Mouse (Mus musculus) liver, embryonic 12.5 days (tissue): Measurements from ENCODE around the gene Asb5. TPM values are rescaled to one million over a fixed set of nuclear protein-coding genes. Genes with fewer than 3 reads are reported as not detected.
"Not testable (repeated sequence)": the region's sequence is repeated elsewhere in the genome, so short reads cannot be mapped to it uniquely, and the experiment has no call there.

ENCODE experiments used
- ATAC-seq: fragments of 200-750 bp; cut with Nextera tagmentation; 2 replicates; pipeline ENCODE4 v1.8.0; 2017; ENCODE audit warnings: moderate number of reproducible peaks, mild to moderate bottlenecking, moderate library complexity
- H3K27ac ChIP-seq: fragments of 300-500 bp; sonication (generic); 2 replicates; pipeline ENCODE4 v1.5.1; 2016; ENCODE audit warnings: mild to moderate bottlenecking
- H3K27me3 ChIP-seq: fragments of 300-500 bp; sonication (generic); replicated peaks from 2 replicates; pipeline ENCODE4 v1.6.1; 2016; ENCODE audit warnings: mild to moderate bottlenecking, moderate library complexity
- H3K36me3 ChIP-seq: fragments of 300-500 bp; sonication (generic); 2 replicates; pipeline ENCODE4 v1.6.1; 2016; ENCODE audit warnings: mild to moderate bottlenecking, moderate library complexity
- H3K4me1 ChIP-seq: fragments of 300-500 bp; sonication (generic); 2 replicates; pipeline ENCODE4 v1.6.1; 2016
- H3K4me2 ChIP-seq: fragments of 300-500 bp; sonication (generic); 2 replicates; pipeline ENCODE4 v1.6.1; 2016; ENCODE audit warnings: mild to moderate bottlenecking, moderate library complexity
- H3K4me3 ChIP-seq: fragments of 300-500 bp; sonication (generic); 2 replicates; pipeline ENCODE4 v1.5.1; 2016; ENCODE audit warnings: mild to moderate bottlenecking, moderate library complexity
- H3K9ac ChIP-seq: fragments of 300-500 bp; sonication (generic); 2 replicates; pipeline ENCODE4 v1.6.1; 2016; ENCODE audit warnings: mild to moderate bottlenecking, moderate library complexity
- H3K9me3 ChIP-seq: fragments of 300-500 bp; sonication (generic); replicated peaks from 2 replicates; pipeline ENCODE4 v1.6.1; 2016; ENCODE audit warnings: mild to moderate bottlenecking, moderate library complexity
- WGBS: fragments of 180-500 bp; shearing (Covaris S2); methylation state at CpG from one replicate; pipeline ENCODE4 v1.1.7; 2016; ENCODE audit not compliant: insufficient replicate concordance; 5-methylcytosine and 5-hydroxymethylcytosine counted together
- polyA plus RNA-seq: library from polyadenylated mRNA; unstranded; fragments of >200 nt; fragmentation: Nextera tagmentation; extraction: Ambion mirVana; gene quantifications from 2 replicates; pipeline ENCODE4 v1.2.1, GENCODE M21; 2016

The Asb5 gene
- polyA plus RNA-seq, 1 experiment from 2014 or later, result 3.0 TPM

- Histone ChIP-seq H3K9me3 (no peaks in the 10 kb centered on the region), H3K4me1 (peaks cover 54% of the 10 kb centered on the region), H3K36me3 (no peaks in the 10 kb centered on the region), H3K4me3 (peak overlapping the region; percentile 46), H3K9ac (no peak overlapping the region), H3K27ac (no peak overlapping the region), H3K27me3 (no peaks in the 10 kb centered on the region), H3K4me2 (peak overlapping the region; percentile 58)
- WGBS, result 6% methylated on average over 7 of the region's 11 CpGs
- ATAC-seq, result no peak; the same call in 1 of the 2 replicates
Observed at GRCm38 (mm10) chr8:54508814-54509213, 20.6 kb upstream of the Asb5 start.

DNA sequence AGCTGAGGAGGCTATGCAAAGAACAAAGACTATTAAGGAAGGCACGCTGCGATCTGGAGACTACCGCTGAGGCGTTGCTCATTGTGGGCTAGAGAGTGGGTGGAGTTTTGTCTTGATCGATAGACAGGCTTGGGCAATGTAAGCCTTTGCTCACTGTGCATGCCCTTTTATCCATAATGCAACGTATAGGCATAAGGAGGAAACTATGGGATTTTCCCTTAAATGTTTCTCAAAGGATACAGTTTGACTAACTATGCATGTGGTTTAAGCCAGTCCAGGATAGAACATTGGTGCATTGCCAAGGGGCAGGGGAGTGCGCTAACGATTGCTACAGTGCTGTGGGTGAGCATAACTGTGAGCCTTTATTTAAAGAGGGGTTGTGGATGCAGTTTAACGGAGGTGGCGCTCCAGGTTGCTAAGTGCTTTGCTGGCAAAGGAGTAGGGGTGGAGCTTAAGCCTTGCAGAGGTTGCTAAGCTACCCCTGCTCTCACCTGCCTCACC lies 20.1 kb upstream of the Asb5 start:
- H3K4me2 ChIP-seq, result peak overlapping the region; percentile 58
- H3K9ac ChIP-seq, result no peak overlapping the region
- H3K36me3 ChIP-seq, result no peaks in the 10 kb centered on the region
- peak overlapping the region; percentile 46 for H3K4me3 ChIP-seq
- peak; percentile 61 for ATAC-seq
- no peaks in the 10 kb centered on the region for H3K9me3 ChIP-seq
- H3K4me1 ChIP-seq, result peaks cover 54% of the 10 kb centered on the region
- no peaks in the 10 kb centered on the region for H3K27me3 ChIP-seq
- 9% methylated on average over 10 of the region's 10 CpGs for WGBS
- no peak overlapping the region for H3K27ac ChIP-seq

GRCm38 (mm10) chr8:54511791-54512190 lies 17.6 kb upstream of the Asb5 start:
- Histone ChIP-seq H3K9ac (peak overlapping the region; percentile 23; the same call in 1 of the 2 replicates), H3K27ac (peak overlapping the region; percentile 77), H3K4me2 (peak overlapping the region; percentile 25; the same call in 1 of the 2 replicates), H3K27me3 (no peaks in the 10 kb centered on the region), H3K4me3 (no peak overlapping the region), H3K4me1 (peaks cover 46% of the 10 kb centered on the region), H3K9me3 (no peaks in the 10 kb centered on the region), H3K36me3 (0 out of 2 replicates have a peak, but pooled peaks cover 2% of the 10 kb centered on the region)
- ATAC-seq, result peak; percentile 75
- WGBS, result 12% methylated on average over 3 of the region's 3 CpGs

GRCm38 (mm10) chr8:54512200-54512599 lies 17.2 kb upstream of the Asb5 start:
- WGBS, result 32% methylated on average over 5 of the region's 5 CpGs
- H3K9ac ChIP-seq, H3K27me3 ChIP-seq, H3K9me3 ChIP-seq, H3K36me3 ChIP-seq, H3K4me3 ChIP-seq: not testable (repeated sequence)
- Histone ChIP-seq H3K4me1 (peaks cover 46% of the 10 kb centered on the region), H3K4me2 (peak overlapping the region; percentile 25; the same call in 1 of the 2 replicates), H3K27ac (peak overlapping the region; percentile 41; the same call in 1 of the 2 replicates)
- peak; percentile 52; the same call in 1 of the 2 replicates for ATAC-seq

- no peak overlapping the region for H3K27ac ChIP-seq
- peaks cover 28% of the 10 kb centered on the region for H3K4me1 ChIP-seq
- H3K27me3 ChIP-seq, result no peaks in the 10 kb centered on the region
- no peaks in the 10 kb centered on the region for H3K9me3 ChIP-seq
- no peak for ATAC-seq
- H3K36me3 ChIP-seq, result peaks cover 47% of the 10 kb centered on the region
- H3K9ac ChIP-seq, result no peak overlapping the region
- no peak overlapping the region for H3K4me2 ChIP-seq
- 79% methylated on average over 10 of the region's 10 CpGs for WGBS
- no peak overlapping the region for H3K4me3 ChIP-seq
Observed at GRCm38 (mm10) chr8:54518756-54519460, 10.5 kb upstream of the Asb5 start.

- no peak overlapping the region for H3K27ac ChIP-seq
- 70% methylated on average over 4 of the region's 4 CpGs for WGBS
Observed at GRCm38 (mm10) chr8:54520516-54520915, 8.9 kb upstream of the Asb5 start.

GRCm38 (mm10) chr8:54525606-54526005 lies 3.8 kb upstream of the Asb5 start:
- no peaks in the 10 kb centered on the region for H3K9me3 ChIP-seq
- H3K4me3 ChIP-seq, result no peak overlapping the region
- no peak overlapping the region for H3K4me2 ChIP-seq
- ATAC-seq, result peak; percentile 63
- peaks cover 58% of the 10 kb centered on the region for H3K36me3 ChIP-seq
- H3K27me3 ChIP-seq, result no peaks in the 10 kb centered on the region
- H3K4me1 ChIP-seq, result peaks cover 45% of the 10 kb centered on the region
- no peak overlapping the region for H3K9ac ChIP-seq
- WGBS, result 66% methylated on average over 2 of the region's 2 CpGs
- H3K27ac ChIP-seq, result no peak overlapping the region

More at GRCm38 (mm10) chr8:54520516-54520915, 8.9 kb upstream of the Asb5 start:
- Histone ChIP-seq H3K4me3 (no peak overlapping the region), H3K36me3 (peaks cover 58% of the 10 kb centered on the region), H3K4me1 (peaks cover 30% of the 10 kb centered on the region), H3K9ac (no peak overlapping the region), H3K27me3 (no peaks in the 10 kb centered on the region), H3K4me2 (no peak overlapping the region), H3K9me3 (no peaks in the 10 kb centered on the region)
- ATAC-seq, result no peak

GRCm38 (mm10) chr8:54526700-54527099 lies 2.7 kb upstream of the Asb5 start:
- Histone ChIP-seq H3K9ac (no peak overlapping the region), H3K36me3 (peaks cover 47% of the 10 kb centered on the region), H3K4me3 (no peak overlapping the region), H3K27ac (no peak overlapping the region), H3K27me3 (no peaks in the 10 kb centered on the region), H3K4me1 (peaks cover 35% of the 10 kb centered on the region), H3K4me2 (no peak overlapping the region), H3K9me3 (no peaks in the 10 kb centered on the region)
- 94% methylated on average over 6 of the region's 6 CpGs for WGBS
- no peak for ATAC-seq

GRCm38 (mm10) chr8:54528571-54528970 lies 809 bp upstream of the Asb5 start:
- Histone ChIP-seq H3K27ac (peak overlapping the region; percentile 81), H3K27me3 (no peaks in the 10 kb centered on the region), H3K36me3 (peaks cover 32% of the 10 kb centered on the region), H3K9ac (peak overlapping the region; percentile 87), H3K9me3 (no peaks in the 10 kb centered on the region), H3K4me3 (peak overlapping the region; percentile 85), H3K4me2 (peak overlapping the region; percentile 91), H3K4me1 (peaks cover 34% of the 10 kb centered on the region)
- ATAC-seq, result no peak
- 23% methylated on average over 7 of the region's 7 CpGs for WGBS

DNA sequence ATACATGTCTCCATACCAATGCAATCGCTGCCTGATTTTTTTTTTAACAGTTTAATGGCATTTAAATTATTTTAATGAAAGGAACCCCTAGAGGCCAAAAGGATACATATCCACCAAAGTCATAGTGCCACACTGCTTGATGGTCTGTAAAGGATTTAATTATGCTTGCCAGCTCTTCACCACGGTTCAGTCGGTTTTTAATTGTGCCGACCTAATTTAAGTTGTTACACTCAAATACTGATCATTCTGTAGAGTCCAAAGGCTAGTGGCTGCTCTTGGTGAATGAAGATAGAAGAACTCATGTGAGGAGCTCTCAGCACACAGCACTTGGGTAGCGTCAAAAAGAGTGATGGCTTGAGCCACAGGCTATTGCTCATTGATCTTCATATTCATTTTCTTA lies 5.8 kb downstream of the Asb5 start:
- Histone ChIP-seq H3K27ac (no peak overlapping the region), H3K9ac (no peak overlapping the region), H3K4me3 (no peak overlapping the region), H3K9me3 (no peaks in the 10 kb centered on the region), H3K36me3 (0 out of 2 replicates have a peak, but pooled peaks cover under 1% of the 10 kb centered on the region), H3K4me2 (no peak overlapping the region), H3K4me1 (peaks cover 5% of the 10 kb centered on the region; the same call in 1 of the 2 replicates), H3K27me3 (no peaks in the 10 kb centered on the region)
- ATAC-seq, result no peak
- 83% methylated on average over 5 of the region's 5 CpGs for WGBS

DNA sequence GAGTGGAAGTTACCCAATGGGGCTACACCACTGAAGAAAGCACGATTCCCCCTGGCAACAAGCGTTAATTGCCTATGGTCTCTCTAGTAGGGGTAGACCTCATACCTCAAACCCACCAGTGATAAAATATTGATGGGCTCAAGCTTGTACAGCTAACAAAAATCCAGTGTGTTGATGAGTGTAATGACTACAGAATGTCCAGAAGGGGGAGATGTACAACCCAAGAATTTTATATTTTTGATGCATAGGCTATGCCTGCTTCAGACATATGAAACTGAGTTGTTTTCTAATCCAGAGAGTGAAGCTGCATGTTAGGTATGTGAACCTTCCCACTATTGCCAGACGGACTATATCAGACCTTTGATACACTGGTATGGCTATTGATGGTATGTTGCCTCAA lies 7.9 kb downstream of the Asb5 start:
- ATAC-seq, result no peak
- Histone ChIP-seq H3K4me2 (no peak overlapping the region), H3K4me3 (no peak overlapping the region), H3K4me1 (no peaks in the 10 kb centered on the region), H3K27ac (no peak overlapping the region), H3K36me3 (0 out of 2 replicates have a peak, but pooled peaks cover 5% of the 10 kb centered on the region), H3K9me3 (no peaks in the 10 kb centered on the region), H3K27me3 (no peaks in the 10 kb centered on the region), H3K9ac (no peak overlapping the region)
- WGBS, result 74% methylated on average over 3 of the region's 3 CpGs

DNA sequence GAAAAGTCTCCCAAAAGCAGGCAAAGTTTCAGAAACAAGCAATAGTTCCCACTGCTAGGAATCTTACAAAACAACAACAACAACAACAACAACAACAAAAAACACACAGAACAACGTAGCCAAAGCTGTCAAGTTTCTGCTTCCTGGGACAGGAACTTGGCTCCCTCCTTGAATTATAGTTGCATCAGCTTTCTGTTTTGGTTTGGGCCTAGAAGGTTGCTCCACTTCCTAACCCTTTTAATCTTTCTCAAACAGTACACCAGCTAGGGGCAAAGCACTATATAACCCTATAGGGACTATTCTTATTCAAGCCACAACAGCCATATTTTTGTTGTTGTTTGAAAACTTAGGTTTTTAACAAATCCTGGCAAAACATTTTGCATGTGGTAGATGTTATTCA lies 12.0 kb downstream of the Asb5 start:
- no peak overlapping the region for H3K4me3 ChIP-seq
- no peaks in the 10 kb centered on the region for H3K4me1 ChIP-seq
- 50% methylated on average over 1 of the region's 1 CpGs for WGBS
- H3K36me3 ChIP-seq, result 0 out of 2 replicates have a peak, but pooled peaks cover 5% of the 10 kb centered on the region
- ATAC-seq, result no peak
- no peak overlapping the region for H3K9ac ChIP-seq
- no peaks in the 10 kb centered on the region for H3K27me3 ChIP-seq
- H3K9me3 ChIP-seq, result no peaks in the 10 kb centered on the region
- H3K27ac ChIP-seq, result no peak overlapping the region
- no peak overlapping the region for H3K4me2 ChIP-seq
